Mouse (Mus musculus): ENCODE results near the gene Sel1l3.

Gene Sel1l3

DNA sequence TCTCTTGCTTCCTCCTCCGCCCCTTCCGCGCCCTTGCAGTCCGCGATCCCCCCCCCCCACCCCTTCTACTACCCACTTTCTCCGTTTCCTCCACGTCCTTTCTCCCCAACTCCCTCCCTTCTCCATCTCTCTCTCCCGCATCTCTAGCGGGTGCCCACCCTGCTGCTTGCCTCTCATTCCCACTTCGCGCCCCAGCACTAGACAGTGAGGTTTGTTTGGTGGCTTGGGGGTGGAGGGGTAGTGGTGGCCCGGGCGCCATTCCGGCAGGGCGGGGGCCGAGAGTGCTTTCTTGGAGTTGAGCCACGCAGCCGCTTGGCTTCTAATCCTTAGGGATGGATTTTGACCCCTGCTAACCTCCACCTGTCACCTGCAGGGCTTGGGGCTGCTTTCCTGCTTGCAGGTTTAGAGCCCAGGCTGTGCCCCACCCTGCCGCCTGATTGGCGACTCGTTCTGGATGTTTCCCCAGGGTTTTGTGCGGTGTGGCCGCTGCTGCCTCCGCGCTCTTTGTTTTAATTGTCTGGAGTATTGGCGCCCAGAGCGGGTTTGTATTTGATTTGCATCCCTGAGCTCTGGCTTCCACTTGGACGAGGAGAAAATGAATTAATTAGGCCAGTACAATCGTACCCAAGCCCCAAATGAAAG is at the start of gene Sel1l3:
Sel1l3 (minus strand) TSS at position 217 of the 642 bp plus-strand sequence.
- DNase-seq (ENCODE audit: low read depth) = no peak

DNA sequence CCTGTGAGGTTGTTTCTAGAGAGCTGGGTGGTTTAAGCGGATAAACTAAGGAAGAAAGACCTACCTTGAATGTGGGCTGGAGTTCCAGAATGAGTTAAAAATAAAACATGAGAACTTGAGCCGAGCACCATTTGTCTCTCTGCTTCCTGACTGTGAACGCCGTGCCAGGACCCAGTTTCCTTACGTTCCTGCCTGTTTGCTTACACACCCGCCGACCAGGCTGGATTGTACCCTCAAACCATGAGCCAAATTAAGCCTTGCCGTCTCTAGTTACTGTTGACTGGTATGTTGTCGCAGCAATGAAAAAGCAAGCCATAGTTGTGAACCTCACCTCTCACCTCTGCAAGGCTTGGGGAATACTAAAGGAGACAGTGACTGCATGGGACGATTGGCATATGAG is 48.3 kb upstream of the Sel1l3 start:
- DNase-seq (ENCODE audit: low read depth) = no peak

DNA sequence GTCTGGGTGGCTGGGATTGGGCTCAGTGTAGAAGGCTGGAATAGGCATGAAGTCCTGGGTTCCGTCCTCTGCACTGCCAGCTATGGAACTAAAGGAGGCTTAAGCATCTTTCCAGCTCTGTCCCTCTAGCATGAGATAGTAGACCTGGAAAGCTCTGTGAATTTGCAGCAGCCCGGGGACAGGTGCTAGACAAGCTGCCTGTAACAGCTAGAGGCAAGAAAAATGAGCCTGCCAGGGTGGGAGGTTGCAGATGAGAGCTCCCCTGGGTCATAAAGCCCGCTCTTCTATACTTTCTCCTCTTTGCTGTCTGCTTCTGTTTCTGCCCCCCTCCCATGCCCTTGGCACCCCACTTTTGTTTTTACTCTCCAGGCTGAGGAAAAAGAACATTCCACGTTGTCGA is 46.2 kb upstream of the Sel1l3 start:
- DNase-seq (ENCODE audit: low read depth) = no peak

DNA sequence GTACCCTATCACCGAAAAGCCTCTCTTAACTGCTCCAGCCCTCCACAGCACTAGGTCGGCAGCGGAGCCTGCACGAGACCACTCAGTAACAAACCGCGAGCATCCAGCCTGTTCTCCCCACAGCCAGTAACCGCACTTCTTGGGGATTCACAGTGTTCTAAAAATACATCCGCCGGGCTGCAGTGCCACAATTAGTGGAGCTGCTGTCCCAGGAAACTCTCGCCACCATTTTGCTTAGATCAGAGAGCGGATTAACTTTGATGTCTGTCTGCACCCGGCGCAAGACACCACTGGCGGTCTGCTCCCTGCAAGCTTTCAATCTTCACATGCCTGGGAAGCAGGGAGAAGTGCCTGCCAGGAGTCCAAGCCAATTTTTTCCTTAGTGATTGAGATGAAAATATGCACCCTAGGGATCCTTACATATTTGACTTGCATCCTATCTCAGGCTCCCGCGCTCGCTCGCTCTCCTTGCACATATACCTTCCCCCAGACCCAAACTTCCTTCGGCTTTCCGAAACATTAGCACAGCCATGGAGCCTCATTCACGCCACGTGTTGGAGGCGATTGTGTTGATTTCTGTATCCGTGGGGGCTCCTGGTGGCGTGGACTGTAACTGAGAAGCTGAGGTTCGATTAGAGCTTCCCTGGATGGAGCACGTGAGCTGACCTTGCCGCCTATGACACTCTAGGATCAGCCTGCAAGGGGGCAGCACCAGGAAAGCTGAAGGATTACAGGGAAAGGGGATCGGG is 44.5 kb upstream of the Sel1l3 start:
- no peak for DNase-seq (ENCODE audit: low read depth)

DNA sequence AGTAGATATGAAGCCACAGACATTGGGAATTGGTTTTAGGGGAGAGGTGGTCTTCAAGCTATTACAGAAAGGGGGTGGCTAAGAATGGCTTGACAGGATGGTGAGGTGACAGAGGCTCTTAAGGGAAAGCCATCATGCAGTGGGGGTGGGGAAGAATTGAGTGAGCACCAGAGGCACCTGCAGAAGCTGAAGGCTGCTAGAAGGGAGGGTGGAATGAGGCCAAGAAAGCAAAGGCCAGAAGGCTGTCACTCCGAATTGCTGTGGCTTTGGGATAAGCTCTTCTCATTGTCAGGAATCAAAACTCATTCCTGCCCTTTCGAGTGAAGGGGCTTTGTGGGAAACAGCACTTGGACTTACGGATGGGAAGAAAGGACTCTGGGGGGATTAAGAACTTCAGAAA is 41.1 kb upstream of the Sel1l3 start:
- no peak for DNase-seq (ENCODE audit: low read depth)

DNA sequence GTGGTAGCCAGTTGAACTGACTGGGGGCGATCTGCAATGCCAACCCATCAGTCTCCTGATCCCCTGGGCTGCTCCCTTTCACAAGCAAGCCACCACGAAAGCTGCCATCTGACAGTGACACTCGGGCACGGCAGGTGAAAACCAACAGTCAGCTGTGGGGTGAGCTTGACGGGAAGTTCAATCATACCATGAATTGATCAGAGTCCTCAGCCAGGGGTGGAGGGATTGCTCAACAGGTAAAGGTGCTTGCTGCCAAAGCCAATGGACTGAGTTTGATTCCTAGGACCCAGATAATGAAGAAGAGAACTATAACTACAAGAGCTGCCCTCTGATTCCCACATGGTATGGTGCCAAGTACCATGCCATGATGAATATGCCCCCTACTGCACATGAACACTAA is 40.4 kb upstream of the Sel1l3 start:
- DNase-seq (ENCODE audit: low read depth) = no peak

DNA sequence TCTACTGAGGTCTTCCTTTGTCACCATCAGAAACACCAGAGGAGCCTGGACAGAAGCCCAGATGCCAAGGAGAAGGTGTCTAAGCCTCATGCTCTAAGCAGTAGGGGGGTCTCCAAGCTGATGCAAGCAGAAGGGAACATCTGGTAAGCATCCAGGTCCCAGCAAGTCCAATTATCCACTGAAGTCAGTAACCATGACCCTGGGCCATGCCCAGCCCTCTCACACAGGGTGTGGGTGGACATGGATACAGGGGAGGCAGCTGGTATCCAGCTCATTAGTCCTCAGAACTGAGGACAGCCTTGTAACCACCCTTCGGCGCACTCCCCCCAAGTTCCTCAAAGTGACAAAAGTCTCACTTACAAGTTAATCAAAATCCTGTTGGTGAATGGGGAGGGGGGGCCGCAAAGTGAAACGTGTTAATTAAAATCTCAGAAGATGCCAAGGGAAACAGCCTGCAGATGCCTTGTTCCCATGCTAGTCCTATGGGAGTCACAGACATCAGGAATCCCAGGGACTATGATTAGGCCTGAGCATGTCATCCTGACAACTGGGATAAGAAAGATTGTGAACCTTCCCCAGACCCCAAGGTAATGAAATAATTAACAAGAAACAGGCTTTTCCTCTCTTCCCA is 35.8 kb upstream of the Sel1l3 start:
- DNase-seq (ENCODE audit: low read depth) = no peak

DNA sequence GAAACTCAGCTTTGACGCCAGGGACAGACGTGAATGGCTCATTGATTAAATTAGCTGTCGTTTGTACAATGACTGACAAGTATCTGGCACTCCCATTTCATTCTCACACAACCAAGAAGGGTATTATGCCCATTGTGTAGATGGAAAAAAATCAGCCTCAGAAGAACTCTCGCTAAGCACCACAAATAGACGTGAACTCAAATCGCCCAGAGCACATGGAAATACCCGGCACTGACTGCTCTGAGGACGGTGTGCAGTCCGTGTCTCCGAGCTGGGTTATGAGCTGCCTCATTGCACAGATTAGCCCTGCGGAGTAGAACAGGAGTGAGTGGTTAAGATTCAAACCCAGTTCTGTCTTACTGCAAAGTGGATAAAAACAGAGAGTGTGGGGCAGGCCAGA is 34.8 kb upstream of the Sel1l3 start:
- no peak for DNase-seq (ENCODE audit: low read depth)

DNA sequence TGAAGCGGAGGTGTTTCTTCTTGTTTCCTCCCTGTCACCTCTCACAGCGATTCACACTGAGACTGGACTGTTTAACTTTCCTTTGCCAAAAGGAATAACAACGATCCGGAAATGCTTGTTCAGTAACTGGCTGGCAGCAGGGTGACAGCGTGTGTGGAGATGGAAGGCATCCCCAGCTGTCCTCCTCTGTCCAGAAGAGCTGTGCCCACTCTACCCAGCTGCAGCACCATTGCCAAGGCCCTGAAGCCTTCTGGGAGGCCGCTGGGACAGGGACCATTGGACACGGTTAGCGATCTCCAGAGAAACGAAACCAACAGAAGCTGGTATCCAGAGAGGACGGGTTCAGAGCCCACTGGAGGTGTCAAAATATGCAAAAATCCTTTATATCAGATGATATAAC is 30.2 kb upstream of the Sel1l3 start:
- DNase-seq (ENCODE audit: low read depth) = no peak

DNA sequence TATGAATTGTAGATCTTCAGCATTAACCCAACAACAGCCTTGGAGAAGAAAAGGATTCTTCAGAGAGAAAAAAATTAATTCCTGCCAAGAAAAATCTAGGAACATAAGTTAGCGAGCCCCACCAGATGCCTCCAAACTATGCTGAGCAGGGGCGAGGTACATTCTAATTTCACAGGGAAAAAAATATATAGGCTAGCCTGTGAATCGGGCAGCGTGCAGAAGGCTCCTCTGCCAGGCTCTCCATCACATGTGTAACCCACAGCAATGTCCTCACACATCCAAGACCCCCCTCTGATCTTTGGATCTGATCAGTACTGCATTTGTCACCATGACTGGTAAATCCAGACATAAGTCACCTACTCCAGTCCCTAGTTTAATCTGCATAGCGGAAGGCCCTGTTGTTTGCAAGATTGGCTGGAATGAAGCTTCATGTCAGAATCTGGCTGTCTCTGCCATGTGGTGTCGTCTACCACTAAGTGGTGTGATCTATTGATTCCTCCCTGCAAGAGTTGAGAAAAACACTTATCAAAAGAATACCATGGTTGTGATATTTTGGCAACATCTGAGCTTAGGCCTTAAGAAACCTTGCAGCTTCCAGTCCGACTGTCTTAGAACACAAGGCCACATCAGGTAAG is 29.3 kb upstream of the Sel1l3 start:
- DNase-seq (ENCODE audit: low read depth) = no peak

DNA sequence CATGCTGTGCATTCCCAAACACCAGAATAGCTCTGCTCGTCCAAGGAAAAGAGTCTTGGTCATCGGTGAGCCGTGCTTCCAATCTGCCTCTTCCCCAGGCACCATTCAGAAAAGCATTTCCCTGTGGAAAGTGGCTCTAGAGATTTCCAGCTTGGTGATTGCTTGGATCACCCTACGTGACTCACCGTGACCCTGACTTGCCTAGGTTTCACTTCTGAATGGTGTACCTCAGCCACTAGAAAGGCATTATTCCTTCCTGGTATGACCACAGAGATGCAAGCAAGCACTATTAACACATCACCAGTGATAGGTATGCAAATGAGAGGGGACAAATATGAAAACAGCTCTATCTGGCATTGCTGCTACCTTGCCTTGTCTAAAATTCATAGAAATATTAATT is 28.2 kb upstream of the Sel1l3 start:
- no peak for DNase-seq (ENCODE audit: low read depth)

DNA sequence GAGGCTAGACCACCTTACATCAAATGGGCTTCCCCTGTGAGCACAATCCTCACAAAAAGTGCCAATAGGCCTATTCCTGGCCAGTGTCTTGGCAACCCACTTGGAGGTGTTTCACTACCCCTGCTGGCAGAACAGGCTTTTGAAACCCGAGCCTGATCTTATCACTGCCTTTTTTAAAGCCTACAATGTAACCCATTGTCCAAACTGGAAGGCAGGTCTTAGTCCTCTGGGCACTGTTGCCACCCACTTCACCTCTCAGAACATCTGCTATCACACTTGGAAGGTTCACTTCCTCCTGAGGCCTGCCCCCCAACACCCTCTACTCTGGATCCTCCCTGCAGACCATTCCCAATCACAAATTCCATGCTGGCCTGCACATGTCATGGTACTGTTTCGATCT is 27.4 kb upstream of the Sel1l3 start:
- no peak for DNase-seq (ENCODE audit: low read depth)

DNA sequence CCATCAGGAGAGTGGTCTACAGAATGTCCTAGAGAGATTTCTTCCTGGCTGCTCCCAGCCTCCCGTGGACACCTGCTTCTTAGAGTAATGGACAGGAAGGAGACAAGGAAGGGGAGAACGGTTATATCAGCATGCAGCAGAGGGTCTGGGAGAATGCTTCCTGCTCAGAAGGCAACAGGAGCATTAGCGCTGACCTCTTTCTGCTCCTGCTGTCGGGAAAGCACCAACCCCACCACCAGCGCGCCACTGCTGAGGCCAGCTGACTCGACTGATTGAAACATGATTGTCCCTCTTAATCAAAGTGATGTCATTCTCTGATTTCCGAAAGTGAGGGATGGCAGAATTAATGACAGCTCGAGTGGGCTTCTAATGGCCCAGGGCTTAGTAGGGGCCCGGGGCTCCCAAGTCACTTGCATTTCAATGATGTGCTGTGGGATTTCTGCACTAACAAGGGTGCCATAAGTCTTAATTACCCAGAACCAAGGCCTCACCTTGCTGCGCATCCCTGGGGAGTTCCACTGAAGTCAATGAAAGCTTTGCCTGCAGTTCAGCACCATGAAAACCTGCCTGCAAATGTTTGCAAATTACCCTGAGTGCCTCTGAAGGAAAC is 26.2 kb upstream of the Sel1l3 start:
- DNase-seq (ENCODE audit: low read depth) = no peak

DNA sequence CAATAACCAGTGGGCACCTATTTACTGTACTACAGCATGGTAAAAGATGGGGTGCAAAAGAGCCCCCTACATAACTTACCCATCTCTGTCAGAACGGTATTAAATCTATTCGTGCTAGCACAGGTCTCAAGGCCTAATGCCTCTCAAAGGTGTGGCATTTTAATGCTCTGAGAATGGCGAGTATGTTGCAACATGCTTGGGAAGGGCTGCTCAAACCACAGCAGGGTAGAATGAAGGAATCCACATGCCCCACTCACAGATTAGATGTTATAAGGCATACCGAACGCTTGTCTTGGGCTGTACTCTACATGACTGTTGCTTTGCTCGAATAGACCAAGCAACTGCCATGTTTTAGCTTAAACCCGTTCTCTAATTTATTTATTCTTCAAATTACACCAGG is 25.5 kb upstream of the Sel1l3 start:
- no peak for DNase-seq (ENCODE audit: low read depth)

DNA sequence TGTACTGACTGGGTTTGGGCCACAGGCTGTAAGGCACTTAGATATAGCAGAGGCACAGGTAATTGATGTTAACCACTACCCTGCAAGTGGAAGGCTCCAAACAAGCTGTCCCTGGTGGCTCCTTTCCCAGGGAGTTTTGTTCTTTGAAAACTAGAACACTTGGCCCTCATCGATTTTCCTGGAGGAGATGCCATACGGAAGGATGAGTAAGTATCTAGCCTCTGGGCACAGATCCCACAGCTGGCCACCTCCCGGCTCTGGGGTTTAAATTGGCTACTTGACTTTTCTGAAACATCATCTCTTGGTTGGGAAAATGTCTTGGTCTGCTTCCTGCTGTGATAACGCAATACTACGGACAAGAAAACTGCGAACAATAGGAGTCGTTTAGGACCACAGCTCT is 25.0 kb upstream of the Sel1l3 start:
- DNase-seq (ENCODE audit: low read depth) = no peak

DNA sequence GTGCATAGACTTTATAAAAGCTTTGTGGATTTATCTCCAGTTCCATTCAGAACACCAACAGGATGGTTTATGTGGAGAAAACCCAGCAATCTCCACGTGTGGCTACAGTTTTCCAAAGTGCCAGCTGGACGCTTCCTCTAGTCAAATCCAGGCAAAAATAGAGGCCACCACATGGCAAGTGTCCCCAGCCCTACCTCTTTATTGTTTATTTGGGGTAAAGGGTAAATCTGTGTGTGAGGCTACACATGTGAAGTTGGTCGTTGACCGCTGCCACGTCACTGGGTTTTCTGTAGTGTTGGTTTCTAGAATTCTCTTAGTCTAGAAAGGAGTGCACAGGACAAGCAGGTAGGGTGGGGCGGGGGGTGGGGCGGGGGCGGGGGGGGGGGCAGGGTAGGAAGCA is 23.0 kb upstream of the Sel1l3 start:
- no peak for DNase-seq (ENCODE audit: low read depth)

DNA sequence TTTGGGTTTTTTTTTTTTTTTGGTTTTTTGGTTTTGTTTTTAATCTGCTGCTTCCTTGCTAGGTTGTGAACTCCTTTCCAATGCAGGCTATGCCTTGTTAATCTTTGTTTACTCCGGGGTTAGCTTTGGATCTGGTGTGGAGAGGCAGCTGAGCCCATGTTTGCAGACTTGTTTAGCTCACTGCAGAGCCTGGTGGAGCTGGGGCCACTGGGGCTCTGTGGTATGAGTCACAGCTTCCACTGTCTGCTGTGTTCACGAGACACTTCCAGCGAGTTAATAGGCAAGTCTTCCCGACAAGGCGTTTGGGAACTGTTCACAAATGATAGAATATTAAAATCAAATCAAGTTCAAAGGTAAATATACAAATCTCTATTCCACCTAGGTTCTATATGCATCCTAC is 22.4 kb upstream of the Sel1l3 start:
- DNase-seq (ENCODE audit: low read depth) = no peak

DNA sequence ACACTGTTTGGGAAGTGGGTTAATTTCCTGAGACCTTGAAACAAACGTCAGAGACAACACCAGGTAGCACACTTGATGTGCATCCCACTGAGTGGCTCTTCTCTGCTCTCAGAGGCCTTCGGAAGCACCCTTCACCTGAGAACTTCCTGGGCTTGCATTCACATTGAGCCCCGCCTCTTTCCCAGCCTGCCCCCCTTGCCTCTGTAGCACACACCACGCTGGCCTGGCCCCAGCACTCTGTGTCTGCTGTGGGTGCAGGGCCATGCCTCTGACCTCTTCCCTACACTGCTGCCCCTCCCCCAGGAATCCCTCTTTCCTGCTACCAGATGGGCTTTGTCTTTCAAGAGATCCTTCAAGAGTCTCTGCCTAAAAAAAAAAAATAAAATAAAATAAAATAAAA is 21.8 kb upstream of the Sel1l3 start:
- DNase-seq (ENCODE audit: low read depth) = no peak

DNA sequence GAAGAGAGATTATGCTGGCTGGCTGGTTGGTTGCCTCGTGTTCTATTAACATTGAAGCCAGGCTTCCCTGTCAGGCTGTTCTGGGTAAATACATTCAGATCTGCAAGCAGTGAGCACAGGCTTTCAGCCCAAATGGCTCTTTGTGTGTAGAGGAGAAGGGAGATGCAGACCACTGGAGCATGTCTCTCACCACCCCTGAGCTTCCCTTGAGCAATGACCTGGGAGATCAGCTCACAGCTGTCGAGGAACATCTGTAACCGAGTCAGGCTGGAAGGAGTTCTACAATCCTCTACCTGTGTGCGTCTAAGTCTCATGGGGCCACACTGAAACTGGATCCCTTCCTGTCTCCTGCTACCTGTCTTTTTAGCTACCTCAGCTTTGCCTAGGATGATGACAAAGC is 16.8 kb upstream of the Sel1l3 start:
- DNase-seq (ENCODE audit: low read depth) = no peak

DNA sequence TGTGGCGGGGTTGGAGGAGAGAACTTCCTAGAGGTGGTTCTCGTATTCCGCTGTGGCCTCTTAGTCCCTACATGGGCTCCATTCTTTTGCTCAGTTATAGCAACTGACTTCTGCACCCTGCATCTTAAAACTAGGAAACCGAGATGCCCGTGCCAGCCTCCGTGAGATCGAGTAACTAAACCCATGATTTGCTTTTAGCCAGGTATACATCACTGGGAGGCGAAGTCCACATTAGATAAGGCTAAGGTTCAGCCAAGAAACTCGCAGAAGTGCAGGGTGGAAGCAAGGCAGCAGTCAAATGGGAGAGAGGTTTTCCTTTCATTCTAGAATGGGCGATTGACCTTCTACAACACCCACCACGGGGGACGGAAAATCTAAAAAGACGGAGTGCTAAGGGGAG is 11.7 kb upstream of the Sel1l3 start:
- no peak for DNase-seq (ENCODE audit: low read depth)

DNA sequence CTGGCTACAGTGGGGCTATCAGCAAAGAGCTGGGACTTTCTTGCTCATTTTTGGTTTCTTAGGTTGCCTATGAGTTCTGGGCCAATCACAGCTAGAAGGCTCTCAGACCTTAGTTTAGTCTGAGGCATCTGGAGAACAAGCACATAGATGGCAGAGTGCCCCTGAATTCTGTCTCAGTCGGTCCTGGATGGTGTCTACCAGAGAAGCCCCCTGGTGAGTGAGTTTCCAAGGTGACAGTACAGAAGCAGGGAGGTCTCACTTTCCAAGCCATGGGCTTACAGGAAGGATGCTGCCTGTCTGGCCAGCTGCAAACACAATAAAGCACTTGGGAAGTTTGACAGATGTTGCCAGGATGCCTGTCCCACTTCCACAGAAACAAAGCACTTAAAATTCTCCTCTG is 1.1 kb upstream of the Sel1l3 start:
- DNase-seq (ENCODE audit: low read depth) = no peak

DNA sequence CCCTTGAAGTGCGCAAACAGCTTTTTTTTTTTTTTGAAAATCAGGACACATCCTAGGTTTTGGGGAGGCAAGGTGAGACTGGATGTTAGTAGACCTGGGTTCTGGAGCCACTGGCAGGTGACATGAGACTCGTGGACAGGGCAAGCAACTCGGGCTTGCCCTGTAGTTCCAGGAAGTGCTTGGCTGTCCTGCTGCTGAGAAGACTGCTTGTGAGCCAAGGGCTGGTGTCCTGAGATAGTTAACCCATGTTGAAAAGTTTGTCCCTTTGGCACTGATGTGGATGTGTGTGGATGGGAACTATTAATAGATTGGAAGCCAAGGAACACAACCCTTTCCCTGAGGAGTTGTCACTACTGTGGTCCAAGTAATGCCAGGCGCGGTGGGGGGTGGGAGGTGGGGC is 635 bp upstream of the Sel1l3 start:
- no peak for DNase-seq (ENCODE audit: low read depth)

Measured in c-Kit-positive CD71-positive TER-119-negative erythroid progenitor cells, embryonic 14.5 days (primary cell).